Mouse (Mus musculus): ENCODE measurements around the gene Mif.
"Not testable (repeated sequence)": the region's sequence is repeated elsewhere in the genome, so short reads cannot be mapped to it uniquely, and the experiment has no call there.

The Mif gene

GRCm38 (mm10) chr10:75872915-75873542, 13.0 kb upstream of the Mif start:
- DNase-seq = peak; percentile 91

- DNase-seq = no peak
Observed at GRCm38 (mm10) chr10:75872025-75872914, 12.2 kb upstream of the Mif start.

GRCm38 (mm10) chr10:75861587-75861986, 1.5 kb upstream of the Mif start:
- DNase-seq = no peak

- peak; percentile 34 for DNase-seq
Observed at GRCm38 (mm10) chr10:75860746-75861145, 706 bp upstream of the Mif start.

- DNase-seq = peak; percentile 43
Observed at GRCm38 (mm10) chr10:75859107-75859746, 813 bp downstream of the Mif start.

DNA sequence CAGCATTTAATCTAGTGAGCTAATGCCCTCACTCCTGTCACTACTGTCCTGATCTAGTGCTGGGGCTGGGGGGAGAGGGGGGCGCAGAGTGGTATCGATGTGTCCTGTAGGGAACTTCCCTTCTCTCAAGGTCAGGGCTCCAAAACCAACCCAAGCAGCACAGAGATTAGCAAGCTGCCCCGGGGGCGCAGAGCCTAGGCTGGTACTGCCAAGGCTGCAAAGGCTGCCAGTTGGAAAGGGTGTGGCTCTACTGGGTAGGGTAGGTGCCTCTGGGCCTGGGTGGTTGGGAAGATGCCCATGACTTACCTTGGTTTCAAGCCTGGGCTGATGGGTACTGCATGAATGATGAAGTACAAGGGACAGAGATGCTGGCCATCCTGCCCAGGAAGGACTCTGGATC, 2.4 kb downstream of the Mif start:
- DNase-seq = no peak

DNA sequence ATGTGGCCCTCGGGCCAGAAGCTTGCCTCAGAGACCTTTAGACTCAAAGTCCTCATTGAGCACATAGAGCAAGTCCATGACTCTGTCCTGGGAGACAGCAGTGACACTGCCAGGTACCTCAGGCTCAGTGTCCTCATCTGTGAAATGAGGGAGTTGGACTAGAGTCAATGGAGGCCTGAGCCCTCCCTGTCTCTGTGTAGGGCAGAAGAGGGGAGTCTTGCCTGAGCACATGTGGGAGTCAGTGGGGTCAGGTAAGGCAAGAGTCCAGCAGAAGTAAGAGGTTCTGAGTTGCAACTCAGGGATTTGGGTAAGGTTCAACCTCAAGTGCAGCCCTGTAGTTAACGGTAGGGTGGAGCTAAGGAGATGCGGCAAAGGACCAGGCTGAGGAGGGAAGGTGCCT, 3.1 kb downstream of the Mif start:
- no peak for DNase-seq

- no peak for DNase-seq
Observed at GRCm38 (mm10) chr10:75856155-75856907, 3.7 kb downstream of the Mif start.

- DNase-seq = no peak
Observed at GRCm38 (mm10) chr10:75855416-75855981, 4.5 kb downstream of the Mif start.

GRCm38 (mm10) chr10:75854791-75855190, 5.2 kb downstream of the Mif start:
- no peak for DNase-seq

DNA sequence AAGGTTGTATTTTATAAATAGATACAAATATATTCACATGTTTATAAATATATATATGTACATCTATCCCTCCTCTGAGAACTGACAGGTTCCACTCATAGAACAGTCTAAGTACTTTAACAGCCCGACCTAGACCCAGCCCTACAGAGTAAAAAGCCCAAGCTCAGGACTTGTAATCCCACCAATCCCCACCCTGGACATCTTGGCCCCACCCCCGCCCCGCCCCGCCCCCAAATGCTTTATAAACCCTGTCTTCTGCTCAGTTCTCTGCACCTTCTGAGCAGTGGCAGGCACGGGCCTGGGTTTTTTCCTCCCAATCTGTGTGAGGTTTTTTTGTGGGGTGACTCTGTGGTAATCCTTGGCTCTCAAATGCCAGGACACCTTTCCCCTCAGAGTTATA, 5.9 kb downstream of the Mif start:
- DNase-seq = no peak

DNA sequence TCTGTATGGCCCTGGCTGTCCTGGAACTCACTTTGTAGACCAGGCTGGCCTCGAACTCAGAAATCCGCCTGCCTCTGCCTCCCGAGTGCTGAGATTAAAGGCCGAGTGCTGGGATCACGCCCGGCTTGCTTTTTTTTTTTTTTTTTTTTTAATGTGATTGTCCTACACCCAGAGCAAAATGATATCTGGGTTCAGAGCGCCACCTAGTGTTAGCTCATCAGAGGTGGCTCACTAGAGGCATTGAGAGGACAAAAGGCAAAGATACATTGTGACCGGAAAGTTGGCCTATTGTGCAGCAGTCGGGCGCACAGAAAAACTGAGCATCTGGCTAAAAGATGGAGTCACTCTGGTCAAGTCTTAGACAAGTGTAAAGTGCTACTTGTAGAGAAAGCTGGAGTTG, 6.6 kb downstream of the Mif start:
- DNase-seq = peak; percentile 91

GRCm38 (mm10) chr10:75852539-75853125, 7.4 kb downstream of the Mif start:
- no peak for DNase-seq

DNA sequence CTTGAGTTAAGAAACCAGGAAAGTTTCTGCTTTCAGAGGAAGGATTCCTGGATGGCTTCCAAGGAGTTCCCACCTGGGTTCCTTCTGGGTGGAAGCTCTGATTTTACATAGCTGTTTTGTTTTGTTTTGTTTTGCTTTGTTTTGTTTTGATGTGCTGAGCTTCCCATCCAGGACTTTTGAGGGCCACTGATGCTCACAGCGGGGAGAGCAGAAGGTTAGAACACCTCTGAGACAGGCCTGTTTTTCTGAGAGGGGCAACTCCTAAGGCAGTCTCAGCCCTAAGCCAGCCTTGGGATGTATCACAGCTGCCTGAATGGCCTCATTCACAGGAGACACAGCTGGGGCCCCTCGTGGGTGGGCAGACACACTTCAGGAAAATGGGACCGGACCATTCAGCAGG, 8.4 kb downstream of the Mif start:
- no peak for DNase-seq

DNA sequence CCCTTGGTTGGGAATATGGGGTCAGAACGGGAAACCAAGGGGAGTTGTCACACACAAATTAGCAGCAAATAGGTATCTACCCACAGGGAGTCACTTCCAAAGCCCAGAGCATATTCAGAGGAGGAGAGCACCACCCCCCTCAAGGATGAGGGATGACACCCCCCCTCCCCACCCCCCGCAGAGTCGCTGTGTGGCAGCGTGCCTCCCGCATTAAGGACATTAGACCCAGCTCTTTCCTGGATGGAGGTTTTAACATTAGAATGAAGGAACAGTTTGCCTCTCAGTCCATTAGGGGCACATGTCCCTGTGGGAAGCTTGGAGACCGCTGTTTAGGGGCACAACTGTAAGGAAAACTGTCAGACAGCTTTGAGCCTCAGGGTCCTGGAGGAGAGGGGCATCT, 9.0 kb downstream of the Mif start:
- no peak for DNase-seq

DNA sequence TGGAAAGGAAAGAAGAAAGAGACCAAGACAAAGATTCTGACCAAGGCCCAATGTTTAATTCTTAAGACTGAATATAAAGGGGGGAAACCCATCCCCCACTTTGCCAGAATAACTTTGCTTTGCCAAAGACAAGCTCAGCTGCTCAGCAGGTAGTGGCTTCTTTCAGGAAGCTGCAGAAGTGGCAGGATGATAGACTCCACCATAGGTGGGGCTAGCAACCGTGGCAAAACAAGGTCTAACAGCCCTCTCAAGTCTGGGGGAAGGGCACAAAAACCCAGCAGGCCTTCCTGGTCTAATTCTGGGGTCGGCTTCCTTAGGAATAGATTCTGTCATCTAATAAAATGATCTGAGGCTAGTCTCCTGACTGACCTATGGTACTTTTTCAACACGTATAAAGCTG, 11.7 kb downstream of the Mif start:
- no peak for DNase-seq

GRCm38 (mm10) chr10:75845306-75845930, 14.6 kb downstream of the Mif start:
- DNase-seq = no peak

- DNase-seq = no peak
Observed at GRCm38 (mm10) chr10:75844800-75845199, 15.2 kb downstream of the Mif start.

- not testable (repeated sequence) for DNase-seq
Observed at GRCm38 (mm10) chr10:75843898-75844297, 16.1 kb downstream of the Mif start.

- no peak for DNase-seq
Observed at GRCm38 (mm10) chr10:75839092-75839491, 20.9 kb downstream of the Mif start.

DNA sequence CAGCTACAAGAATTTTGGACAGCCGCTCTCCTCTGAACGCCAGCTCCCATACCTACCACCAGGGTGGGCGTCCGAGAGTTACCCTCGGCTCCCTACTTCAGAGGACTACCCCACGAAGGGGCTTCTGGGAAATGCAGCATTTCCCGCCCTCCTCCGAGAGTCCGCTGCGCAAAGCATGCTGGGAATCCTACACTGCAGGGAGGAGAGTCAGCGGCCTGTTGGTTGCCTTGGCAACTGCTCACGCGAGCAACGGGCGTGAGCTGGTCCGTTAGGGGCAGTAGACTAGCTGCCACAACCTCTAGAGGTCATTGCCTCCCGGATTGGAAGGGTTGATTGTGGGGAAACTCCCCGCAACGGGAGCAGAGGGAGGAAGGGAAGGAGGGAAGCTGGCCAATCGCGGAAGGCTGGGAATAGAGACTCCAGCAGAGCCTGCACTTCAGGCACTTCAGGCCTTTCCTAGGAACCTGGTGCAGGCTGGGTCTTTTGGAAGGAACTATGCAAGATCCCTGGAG, 22.7 kb downstream of the Mif start, which contains the start of gene Gstt2:
Gstt2 (minus strand) TSS at position 177 of the 512 bp plus-strand sequence.
- peak; percentile 98 for DNase-seq

Measured in lung, postnatal 10 days (tissue).